Mouse (Mus musculus): ENCODE measurements around the gene Postn.

Gene Postn

DNA sequence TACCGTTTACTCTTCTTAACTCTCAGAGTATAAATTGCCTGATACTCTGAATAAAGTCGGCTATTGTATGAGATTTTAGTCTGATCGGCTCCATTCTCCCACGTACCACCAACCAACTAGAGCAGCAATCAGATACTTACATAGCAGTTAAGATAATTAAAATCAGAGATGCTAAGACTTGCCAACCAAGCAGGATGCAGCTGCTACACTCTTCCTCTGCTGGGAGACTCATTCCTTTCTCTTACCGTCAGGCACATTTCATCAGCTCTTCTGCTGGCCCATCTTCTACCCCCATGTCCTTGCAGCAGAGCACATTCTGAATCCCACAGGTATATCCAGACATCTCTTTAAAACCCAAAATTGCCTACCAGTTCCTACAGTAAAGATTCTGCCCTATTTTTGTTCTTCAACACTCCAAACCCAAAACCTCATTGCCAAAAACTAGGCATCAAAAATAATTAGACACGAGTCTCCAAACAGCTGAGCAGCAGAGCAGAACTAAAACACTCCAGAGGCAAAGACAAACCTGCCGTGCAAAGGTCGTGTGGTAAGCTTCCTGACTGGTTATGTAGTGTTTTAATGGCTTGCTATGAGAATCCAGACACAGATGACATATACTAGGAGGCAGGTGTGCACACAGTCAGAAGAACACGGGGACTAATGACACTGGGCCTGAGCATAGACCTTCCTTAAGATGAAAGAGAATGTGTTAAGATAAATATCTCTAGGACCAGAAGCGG lies 59.5 kb downstream of the Postn start:
- no peak for DNase-seq (ENCODE audit: low spot score)

DNA sequence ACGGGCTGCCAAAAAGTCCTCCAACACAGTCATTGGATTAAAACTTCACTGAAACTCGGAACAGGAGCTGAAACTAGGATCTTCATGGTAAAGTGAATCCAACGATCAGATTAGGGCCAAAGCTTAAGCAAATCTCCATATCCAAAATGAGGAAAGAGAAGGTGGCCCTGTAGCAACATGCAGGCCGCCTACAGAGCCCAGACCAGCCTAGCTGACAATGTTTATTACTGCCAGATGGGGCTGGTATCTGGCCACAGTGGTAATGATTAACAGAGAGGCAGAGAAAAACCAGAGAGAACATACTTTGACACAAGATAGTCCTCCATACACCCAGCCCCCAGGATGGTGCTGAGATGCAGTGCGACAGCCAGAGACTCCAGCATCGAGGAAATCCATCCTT lies 60.1 kb downstream of the Postn start:
- no peak for DNase-seq (ENCODE audit: low spot score)

DNA sequence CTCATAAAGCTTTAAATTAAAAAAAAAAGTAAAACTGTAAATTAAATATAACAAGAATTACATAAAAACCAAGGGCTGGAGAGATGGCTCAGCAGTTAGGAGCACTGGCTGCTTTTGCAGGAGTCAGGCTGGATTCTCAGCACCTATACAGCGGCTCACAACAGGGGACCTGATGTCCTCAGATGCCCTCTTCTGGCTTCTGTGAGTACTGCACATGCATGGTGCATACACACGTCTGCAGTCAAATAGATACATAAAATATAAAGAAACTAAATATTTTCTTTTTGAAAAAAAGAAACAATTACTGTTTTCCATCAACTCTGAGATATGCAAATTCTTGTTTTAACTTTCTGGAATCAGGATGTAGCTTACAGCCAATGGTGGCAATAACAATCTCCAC lies 60.8 kb downstream of the Postn start:
- no peak for DNase-seq (ENCODE audit: low spot score)

DNA sequence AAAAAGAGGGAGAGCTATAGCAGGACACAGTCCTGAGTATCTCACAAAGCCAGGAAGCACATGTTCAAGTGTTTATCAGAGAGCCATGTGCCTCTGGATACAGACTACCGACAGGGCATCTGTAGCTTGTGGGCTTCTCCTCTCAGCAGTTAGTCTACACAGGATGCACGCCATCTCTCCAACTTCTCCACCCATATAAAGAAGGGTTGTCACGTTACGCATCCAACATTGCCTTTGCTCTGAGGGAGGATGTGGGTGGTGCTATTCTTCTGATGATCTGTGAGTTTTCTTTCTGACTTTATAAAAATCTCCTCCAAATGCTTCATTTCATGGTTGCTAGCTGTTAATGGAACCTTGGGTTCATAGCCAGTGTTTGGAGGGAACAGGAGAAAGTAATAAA lies 63.2 kb downstream of the Postn start:
- no peak for DNase-seq (ENCODE audit: low spot score)

DNA sequence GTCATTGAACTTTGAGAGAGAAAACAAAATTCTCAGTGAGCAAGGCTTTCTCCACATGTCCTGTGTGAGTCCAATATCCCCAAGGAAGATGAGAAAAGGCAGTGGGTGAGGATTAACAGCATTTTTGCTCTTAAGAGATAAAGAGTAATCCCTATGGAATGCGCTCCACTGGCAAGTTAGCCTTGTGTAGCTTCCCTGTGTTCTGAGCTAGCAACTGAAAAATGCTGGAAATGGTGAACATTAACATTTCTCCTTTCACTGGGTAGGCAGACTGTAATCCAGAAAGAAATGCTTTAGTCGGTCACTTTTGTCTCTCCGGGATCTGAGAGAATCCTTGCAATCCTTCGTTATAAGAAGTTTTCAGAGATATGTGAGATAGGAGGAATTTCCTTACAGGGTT lies 70.8 kb downstream of the Postn start:
- no peak for DNase-seq (ENCODE audit: low spot score)

DNA sequence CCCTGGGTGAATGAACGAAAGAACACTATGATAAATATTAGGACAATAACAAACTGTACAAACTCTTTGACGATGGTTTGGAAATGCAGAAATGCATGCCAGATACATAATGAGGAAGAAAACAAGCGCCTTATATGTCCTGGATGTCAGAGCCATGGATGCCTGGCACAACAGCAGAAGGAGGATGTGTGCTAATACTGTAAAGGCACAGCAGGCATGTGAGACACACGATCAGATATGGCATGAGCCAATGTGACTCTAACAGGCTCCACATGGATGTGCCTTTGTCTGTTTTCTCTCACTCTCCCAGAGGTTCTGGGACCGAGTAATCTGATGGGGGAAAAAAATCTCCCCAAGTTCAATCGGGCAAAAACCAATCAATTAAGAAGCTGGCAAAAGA lies 71.3 kb downstream of the Postn start:
- DNase-seq (ENCODE audit: low spot score), result no peak

DNA sequence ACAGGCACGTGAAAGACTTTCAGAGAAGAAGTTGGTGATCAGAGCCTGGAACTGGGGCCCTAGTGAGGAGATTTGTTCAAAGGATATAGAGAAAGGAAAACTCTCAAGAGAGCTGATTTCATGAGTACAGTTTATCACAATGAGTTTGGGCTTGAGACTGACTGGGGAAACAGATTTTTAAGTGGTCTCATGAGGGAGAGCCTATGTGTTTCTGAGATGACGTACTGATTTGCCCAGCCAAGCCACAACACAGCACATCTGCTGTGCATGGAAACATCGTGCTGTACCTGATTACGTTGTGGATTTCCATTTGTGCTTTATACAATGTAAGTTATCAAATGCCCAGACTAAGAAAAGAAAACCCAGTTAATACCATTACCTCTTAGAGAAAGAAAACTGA lies 71.7 kb downstream of the Postn start:
- DNase-seq (ENCODE audit: low spot score), result no peak

DNA sequence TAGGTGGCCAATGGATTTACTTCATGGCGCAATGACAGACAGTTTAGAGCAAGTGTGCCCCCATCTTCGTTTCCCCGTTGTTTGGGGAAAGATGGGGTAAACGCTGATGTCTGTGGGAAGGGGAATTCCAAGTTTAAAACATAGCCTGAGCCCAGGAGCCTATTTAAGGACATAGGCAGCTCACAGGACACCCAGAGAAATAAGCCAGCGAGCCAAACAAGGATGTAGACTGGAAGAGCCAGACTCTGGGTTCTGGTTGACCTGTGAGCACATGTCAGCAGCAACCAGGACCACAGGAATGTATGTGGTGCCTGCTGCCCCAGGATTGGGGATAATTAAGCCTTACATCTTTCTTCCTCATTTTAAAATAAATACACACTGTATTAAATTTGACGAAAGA lies 73.7 kb downstream of the Postn start:
- DNase-seq (ENCODE audit: low spot score), result no peak

DNA sequence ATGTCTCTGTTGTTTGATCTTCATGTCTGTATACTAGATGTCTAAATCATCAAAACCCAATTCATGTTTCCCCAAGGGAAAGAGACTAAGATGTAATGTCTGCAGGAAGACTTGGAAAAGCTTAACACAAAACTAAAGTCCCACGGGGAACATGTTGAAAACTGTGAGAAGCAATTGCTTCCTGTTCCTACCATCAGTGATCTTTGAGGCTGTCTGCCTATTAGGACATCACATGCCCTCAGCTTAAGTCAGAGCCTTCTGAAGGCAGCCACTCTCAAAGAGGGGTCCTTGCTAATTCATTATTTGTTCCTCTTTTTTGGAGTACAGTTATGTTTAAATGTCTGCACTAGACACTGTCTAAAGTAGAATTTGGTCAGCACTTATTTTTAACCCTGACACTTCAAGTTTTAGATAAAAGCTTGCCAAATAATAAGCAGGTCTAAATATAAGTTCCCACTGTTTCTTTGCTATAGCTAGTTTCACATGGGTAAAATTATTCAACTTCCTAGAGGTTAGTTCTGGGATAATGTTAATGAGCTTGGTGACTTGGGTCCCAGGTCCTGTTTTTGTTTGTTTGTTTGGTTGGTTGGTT lies 75.6 kb downstream of the Postn start:
- no peak for DNase-seq (ENCODE audit: low spot score)

All from ovary, postnatal 10 days (tissue).